ENCODE assay signal across 9 mouse cellular contexts in genomic region chr5:125709160-125709559, GRCm38 (mm10).
A peak's percentile ranks its signal among the peaks of the same experiment; 100 is the strongest.
DNase-seq lines count a peak whose midpoint lies in the region; ATAC-seq lines count a peak whose summit lies in the region.
"Had no signal": no experiment of that assay in that cellular context is flagged by ENCODE, and none has a peak within 500 bp of the region (broad histone marks: within the 10 kb centered on the region; RNA-seq: fewer than 3 reads in every experiment).

No protein-coding gene starts in this region.

- intact Hi-C loops in left cerebral cortex, postnatal 25 days (cut with DNase I) = loop anchor here (5.0 to 10.0 kb wide), 2 partner anchors 93 to 174 kb away; partner anchors contain the start of gene Tmem132b

- no peak overlapping the region for H3K27ac ChIP-seq in midbrain, embryonic 14.5 days (replicated peaks; ENCODE audit: low read depth, low read length)
- no peak overlapping the region for H3K27ac ChIP-seq in midbrain, embryonic 13.5 days
- H3K27ac ChIP-seq: heart, embryonic 15.5 days had no signal

- no peak overlapping the region for H3K4me2 ChIP-seq in midbrain, embryonic 14.5 days (ENCODE audit: low read length)
- H3K4me2 ChIP-seq in midbrain, embryonic 13.5 days (replicated peaks) = no peak overlapping the region
- H3K4me2 ChIP-seq: heart, embryonic 15.5 days had no signal

- no peaks in the 10 kb centered on the region for H3K9me3 ChIP-seq in midbrain, embryonic 14.5 days (ENCODE audit: control insufficient read depth, low read length)
- H3K9me3 ChIP-seq in midbrain, embryonic 13.5 days = no peaks in the 10 kb centered on the region
- H3K9me3 ChIP-seq: heart, embryonic 15.5 days had no signal

- no peak overlapping the region for H3K4me3 ChIP-seq in midbrain, embryonic 14.5 days (replicated peaks; ENCODE audit: low read depth, low read length)
- no peak overlapping the region for H3K4me3 ChIP-seq in midbrain, embryonic 13.5 days (replicated peaks)
- H3K4me3 ChIP-seq: heart, embryonic 15.5 days; myocyte had no signal

- H3K4me1 ChIP-seq in midbrain, embryonic 14.5 days (ENCODE audit: control insufficient read depth, insufficient read depth, low read length) = no peaks in the 10 kb centered on the region
- no peaks in the 10 kb centered on the region; the same call in 1 of the 2 replicates for H3K4me1 ChIP-seq in midbrain, embryonic 13.5 days (replicated peaks)
- H3K4me1 ChIP-seq: heart, embryonic 15.5 days had no signal

- ATAC-seq in midbrain, embryonic 14.5 days (ENCODE audit: low FRiP score, low TSS enrichment) = no peak
- no peak for ATAC-seq in midbrain, embryonic 13.5 days
- ATAC-seq in hematopoietic stem cell, adult 5-6 weeks (replicated peaks in 1 of 2; ENCODE audit: insufficient read depth in 1 of 2, low FRiP score in 2 of 2, low TSS enrichment in 1 of 2, low read depth in 1 of 2, poor library complexity in 2 of 2, severe bottlenecking in 2 of 2) = 0 out of 4 replicates have a peak, but pooled peaks have one; percentile 32 to 36

- peak; percentile 83 for DNase-seq in midbrain, embryonic 14.5 days
- peak; percentile 54 to 59 for DNase-seq in adrenal gland, adult 18-20 months (ENCODE audit: low spot score in 2 of 2)
- DNase-seq in cerebellum, postnatal 10 days = peak; percentile 83 to 85
- peak; percentile 73 to 79 for DNase-seq in left cerebral cortex, postnatal 25 days (ENCODE audit: low spot score in 2 of 2)
- peak; percentile 89 for DNase-seq in right cerebral cortex, postnatal 4 days

- no peaks in the 10 kb centered on the region for H3K36me3 ChIP-seq in midbrain, embryonic 14.5 days (ENCODE audit: control insufficient read depth, insufficient read depth, low read length)
- no peaks in the 10 kb centered on the region for H3K36me3 ChIP-seq in midbrain, embryonic 13.5 days
- H3K36me3 ChIP-seq: heart, embryonic 15.5 days had no signal

- no peak overlapping the region for H3K9ac ChIP-seq in midbrain, embryonic 14.5 days (replicated peaks; ENCODE audit: low read length)
- no peak overlapping the region for H3K9ac ChIP-seq in midbrain, embryonic 13.5 days (replicated peaks)
- H3K9ac ChIP-seq: heart, embryonic 15.5 days had no signal

- WGBS in midbrain, embryonic 14.5 days = 3% methylated on average over 3 of the region's 3 CpGs
- WGBS in midbrain, embryonic 13.5 days = 3% methylated on average over 3 of the region's 3 CpGs

- no peaks in the 10 kb centered on the region for H3K27me3 ChIP-seq in midbrain, embryonic 14.5 days (ENCODE audit: control insufficient read depth, insufficient read depth, low read length)
- no peaks in the 10 kb centered on the region for H3K27me3 ChIP-seq in midbrain, embryonic 13.5 days
- H3K27me3 ChIP-seq: heart, embryonic 15.5 days had no signal

Comparison
In these comparisons a context has a peak if more than half of its experiments do, and no peak if none do; other contexts are left out.
1. ATAC-seq: peak in hematopoietic stem cell, adult 5-6 weeks (2 of 2); none in midbrain, embryonic 14.5 days (single experiment) and midbrain, embryonic 13.5 days (single experiment).
2. Peak in every context shown above with its lines, with median percentiles within 50 percentile points of each other: DNase-seq.